Mouse (Mus musculus) kidney, postnatal 0 days (tissue): ENCODE measurements around the gene Cfap61. TPM values are rescaled to one million over a fixed set of nuclear protein-coding genes. Genes with fewer than 3 reads are reported as not detected.

Experiments
- ATAC-seq: fragments of 200-750 bp; cut with Nextera tagmentation; replicated peaks from 2 replicates; pipeline ENCODE4 v1.8.0; 2017; ENCODE audit warnings: low read depth, moderate number of reproducible peaks, moderate TSS enrichment, moderate library complexity; ENCODE audit not compliant: low FRiP score
- DNase-seq: peaks from one replicate; pipeline ENCODE4 v3.0.0-alpha.2; 2016; ENCODE audit warnings: low spot score
- H3K27ac ChIP-seq: fragments of 300-500 bp; sonication (generic); 2 replicates; pipeline ENCODE4 v1.5.1; 2014; ENCODE audit warnings: mild to moderate bottlenecking
- H3K27me3 ChIP-seq: fragments of 300-500 bp; sonication (generic); 2 replicates; pipeline ENCODE4 v1.6.1; 2014; ENCODE audit warnings: low read length, mixed read lengths; ENCODE audit not compliant: insufficient read depth
- H3K36me3 ChIP-seq: fragments of 300-500 bp; sonication (generic); 2 replicates; pipeline ENCODE4 v1.6.1; 2014; ENCODE audit warnings: low read length, mixed read lengths; ENCODE audit not compliant: insufficient read depth
- H3K4me1 ChIP-seq: fragments of 300-500 bp; sonication (generic); replicated peaks from 2 replicates; pipeline ENCODE4 v1.6.1; 2014; ENCODE audit warnings: antibody characterized with exemption, low read length, mixed read lengths; ENCODE audit not compliant: insufficient read depth
- H3K4me2 ChIP-seq: fragments of 300-500 bp; sonication (generic); 2 replicates; pipeline ENCODE4 v1.6.1; 2014; ENCODE audit warnings: mild to moderate bottlenecking, low read length, moderate library complexity, mixed read lengths
- H3K4me3 ChIP-seq: fragments of 300-500 bp; sonication (generic); replicated peaks from 2 replicates; pipeline ENCODE4 v1.5.1; 2014; ENCODE audit warnings: low read depth, low read length
- H3K9ac ChIP-seq: fragments of 300-500 bp; sonication (generic); 2 replicates; pipeline ENCODE4 v1.6.1; 2014; ENCODE audit warnings: low read depth, low read length
- H3K9me3 ChIP-seq: fragments of 300-500 bp; sonication (generic); replicated peaks from 2 replicates; pipeline ENCODE4 v1.6.1; 2016; ENCODE audit warnings: low read length, inconsistent platforms, mixed read lengths
- CTCF ChIP-seq: IDR thresholded peaks from 2 replicates; pipeline ENCODE4 v1.5.1; 2016; ENCODE audit warnings: antibody characterized with exemption, low read depth, mild to moderate bottlenecking, moderate library complexity
- WGBS: fragments of 180-500 bp; shearing (Covaris S2); extraction: QIAGEN DNeasy Blood & Tissue Kit; methylation state at CpG from one replicate; pipeline ENCODE4 v1.1.7; 2014; 5-methylcytosine and 5-hydroxymethylcytosine counted together
- polyA plus RNA-seq: library from polyadenylated mRNA; unstranded; fragments of >200 nt; fragmentation: Nextera tagmentation; extraction: Ambion mirVana; gene quantifications from 2 replicates; pipeline ENCODE4 v1.2.1, GENCODE M21; 2015

Gene Cfap61
- polyA plus RNA-seq, 1 experiment from 2014 or later: 0.32 TPM

- no peak overlapping the region for H3K4me3 ChIP-seq
- H3K4me2 ChIP-seq: no peak overlapping the region
- no peak for ATAC-seq
- DNase-seq: no peak
- H3K4me1 ChIP-seq: no peaks in the 10 kb centered on the region
- no peaks in the 10 kb centered on the region for H3K36me3 ChIP-seq
- H3K27me3 ChIP-seq: no peaks in the 10 kb centered on the region
- no peak overlapping the region for H3K27ac ChIP-seq
- 74% methylated on average over 1 of the region's 1 CpGs for WGBS
- no peaks in the 10 kb centered on the region for H3K9me3 ChIP-seq
- H3K9ac ChIP-seq: no peak overlapping the region
- no peak for TF ChIP-seq CTCF
These were observed 319.8 kb downstream of the Cfap61 start for GRCm38 (mm10) chr2:146254387-146254786.

- no peaks in the 10 kb centered on the region for H3K27me3 ChIP-seq
- H3K27ac ChIP-seq: no peak overlapping the region
- ATAC-seq: no peak
- TF ChIP-seq CTCF: no peak
- no peaks in the 10 kb centered on the region for H3K9me3 ChIP-seq
- no peak overlapping the region for H3K9ac ChIP-seq
- no peaks in the 10 kb centered on the region for H3K36me3 ChIP-seq
- DNase-seq: no peak
- H3K4me1 ChIP-seq: no peaks in the 10 kb centered on the region
- H3K4me2 ChIP-seq: no peak overlapping the region
- no peak overlapping the region for H3K4me3 ChIP-seq
These were observed 321.1 kb downstream of the Cfap61 start for GRCm38 (mm10) chr2:146255636-146256035.

GRCm38 (mm10) chr2:146256321-146256875 is 321.8 kb downstream of the Cfap61 start:
- no peak overlapping the region for H3K27ac ChIP-seq
- 75% methylated on average over 3 of the region's 3 CpGs for WGBS
- no peak overlapping the region for H3K9ac ChIP-seq
- H3K4me2 ChIP-seq: no peak overlapping the region
- H3K4me3 ChIP-seq: no peak overlapping the region
- H3K4me1 ChIP-seq: no peaks in the 10 kb centered on the region
- no peaks in the 10 kb centered on the region for H3K27me3 ChIP-seq
- no peaks in the 10 kb centered on the region for H3K9me3 ChIP-seq
- DNase-seq (peak; percentile 44), ATAC-seq (no peak)
- no peaks in the 10 kb centered on the region for H3K36me3 ChIP-seq
- peak; percentile 58 for TF ChIP-seq CTCF

GRCm38 (mm10) chr2:146257037-146257436 is 322.5 kb downstream of the Cfap61 start:
- Histone ChIP-seq H3K27me3 (no peaks in the 10 kb centered on the region), H3K9me3 (no peaks in the 10 kb centered on the region), H3K4me1 (no peaks in the 10 kb centered on the region), H3K4me3 (no peak overlapping the region), H3K27ac (no peak overlapping the region), H3K9ac (no peak overlapping the region), H3K36me3 (no peaks in the 10 kb centered on the region), H3K4me2 (no peak overlapping the region)
- ATAC-seq (no peak), DNase-seq (no peak)
- no peak for TF ChIP-seq CTCF
- 47% methylated on average over 3 of the region's 3 CpGs for WGBS

DNA sequence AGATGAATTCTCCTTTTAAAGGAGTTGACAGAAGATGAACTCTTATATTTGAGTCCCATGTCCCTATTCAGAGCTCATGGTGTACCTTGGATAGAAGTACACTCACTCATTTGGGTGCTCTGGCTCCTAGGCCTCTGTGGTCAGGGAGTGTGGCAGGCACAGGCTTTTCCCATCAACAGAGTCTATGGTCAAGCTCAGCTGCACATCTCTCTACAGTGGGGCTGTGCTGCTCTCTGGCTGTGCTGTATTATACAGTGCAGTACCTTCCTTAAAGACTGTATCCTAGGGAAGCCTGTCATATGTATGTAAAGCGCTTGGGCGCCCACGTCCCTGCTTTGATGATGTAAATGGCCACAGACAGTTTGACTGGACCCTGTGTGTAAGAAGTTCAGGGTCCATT is 323.0 kb downstream of the Cfap61 start:
- TF ChIP-seq CTCF: no peak
- 83% methylated on average over 3 of the region's 3 CpGs for WGBS
- DNase-seq (no peak), ATAC-seq (no peak)
- H3K4me1 ChIP-seq: no peaks in the 10 kb centered on the region
- H3K9ac ChIP-seq: no peak overlapping the region
- H3K9me3 ChIP-seq: no peaks in the 10 kb centered on the region
- no peaks in the 10 kb centered on the region for H3K27me3 ChIP-seq
- H3K36me3 ChIP-seq: no peaks in the 10 kb centered on the region
- H3K27ac ChIP-seq: no peak overlapping the region
- no peak overlapping the region for H3K4me3 ChIP-seq
- H3K4me2 ChIP-seq: no peak overlapping the region

- Histone ChIP-seq H3K4me3 (no peak overlapping the region), H3K36me3 (no peaks in the 10 kb centered on the region), H3K9me3 (no peaks in the 10 kb centered on the region), H3K4me2 (no peak overlapping the region), H3K4me1 (no peaks in the 10 kb centered on the region), H3K27ac (no peak overlapping the region), H3K9ac (no peak overlapping the region), H3K27me3 (no peaks in the 10 kb centered on the region)
- DNase-seq (no peak), ATAC-seq (no peak)
- TF ChIP-seq CTCF: no peak
- 53% methylated on average over 10 of the region's 10 CpGs for WGBS
These were observed 324.3 kb downstream of the Cfap61 start for GRCm38 (mm10) chr2:146258736-146259469.
